Mouse (Mus musculus): ENCODE data around the gene Cel.

GRCm38 (mm10) chr2:28591479-28591878, 28.3 kb upstream of the Cel start:
- TF ChIP-seq ZMIZ1 (IDR thresholded peaks at IDR 0.05; ENCODE audit: low read depth, low read length) (no peak), EP300 (IDR thresholded peaks at IDR 0.05; ENCODE audit: low read length) (no peak), POLR2A (IDR thresholded peaks at IDR 0.05; ENCODE audit: low read depth, low read length) (no peak), RAD21 (IDR thresholded peaks at IDR 0.05; ENCODE audit: low read depth, low read length) (no peak), POLR2AphosphoS2 (IDR thresholded peaks at IDR 0.05; ENCODE audit: low read depth, low read length) (no peak), MYC (IDR thresholded peaks at IDR 0.05; ENCODE audit: low read depth, low read length) (no peak), CTCF (conservative IDR thresholded peaks at IDR 0.05 in 1 of 2, IDR thresholded peaks at IDR 0.05 in 1 of 2; ENCODE audit: low read depth in 2 of 2, low read length in 2 of 2) (no peak)

Measured in CH12.LX (cell line).